Mouse (Mus musculus): ENCODE measurements around the gene Spin2e. TPM values are rescaled to one million over a fixed set of nuclear protein-coding genes. Genes with fewer than 3 reads are reported as not detected.
"Not testable (repeated sequence)": the region's sequence is repeated elsewhere in the genome, so short reads cannot be mapped to it uniquely, and the experiment has no call there.

The Spin2e gene
- not detected in 2 replicates for polyA plus RNA-seq (2015; fragmentation: Nextera tagmentation; extraction: Ambion mirVana)

- H3K4me3 ChIP-seq (replicated peaks; ENCODE audit: low read length); H3K9ac ChIP-seq (ENCODE audit: low read length); H3K4me1 ChIP-seq (ENCODE audit: control insufficient read depth, insufficient read depth, low read length); H3K27ac ChIP-seq (ENCODE audit: low read length); H3K27me3 ChIP-seq (ENCODE audit: control insufficient read depth, insufficient read depth, low read length); ATAC-seq (ENCODE audit: insufficient read depth, low FRiP score); H3K36me3 ChIP-seq (ENCODE audit: control insufficient read depth, insufficient read depth, low read length); H3K9me3 ChIP-seq (replicated peaks; ENCODE audit: control insufficient read depth, low read length); H3K4me2 ChIP-seq (ENCODE audit: low read depth, low read length): not testable (repeated sequence)
- WGBS: 92% methylated on average over 1 of the region's 2 CpGs
These were observed at the start of gene Spin2e for GRCm38 (mm10) chrX:31618820-31619219. Spin2e (minus strand) TSS chrX:31618920.

- no CpG with 5 or more reads among the region's 1 CpGs for WGBS
- H3K27me3 ChIP-seq (ENCODE audit: control insufficient read depth, insufficient read depth, low read length); H3K4me3 ChIP-seq (replicated peaks; ENCODE audit: low read length); H3K4me2 ChIP-seq (ENCODE audit: low read depth, low read length); H3K4me1 ChIP-seq (ENCODE audit: control insufficient read depth, insufficient read depth, low read length); ATAC-seq (ENCODE audit: insufficient read depth, low FRiP score); H3K36me3 ChIP-seq (ENCODE audit: control insufficient read depth, insufficient read depth, low read length); H3K9me3 ChIP-seq (replicated peaks; ENCODE audit: control insufficient read depth, low read length); H3K27ac ChIP-seq (ENCODE audit: low read length); H3K9ac ChIP-seq (ENCODE audit: low read length): not testable (repeated sequence)
These were observed 44.5 kb downstream of the Spin2e start, which contains the start of gene Gm21883 for GRCm38 (mm10) chrX:31574183-31574582. Gm21883 (minus strand) TSS chrX:31574283.

Other genes with a start within 250 kb of the Spin2e start
- not detected in 2 replicates for gene Btbd35f19, start 235.0 kb downstream of the Spin2e start, polyA plus RNA-seq (2015; fragmentation: Nextera tagmentation; extraction: Ambion mirVana)
- gene Gm21883, start 44.6 kb downstream of the Spin2e start, polyA plus RNA-seq (2015; fragmentation: Nextera tagmentation; extraction: Ambion mirVana): not detected in 2 replicates
- gene Btbd35f25, start 98.2 kb upstream of the Spin2e start, polyA plus RNA-seq (2015; fragmentation: Nextera tagmentation; extraction: Ambion mirVana): not detected in 2 replicates